Mouse (Mus musculus): ENCODE results near the gene Tmem200b.
A peak's percentile ranks its signal among the peaks of the same experiment; 100 is the strongest.

The Tmem200b gene

DNA sequence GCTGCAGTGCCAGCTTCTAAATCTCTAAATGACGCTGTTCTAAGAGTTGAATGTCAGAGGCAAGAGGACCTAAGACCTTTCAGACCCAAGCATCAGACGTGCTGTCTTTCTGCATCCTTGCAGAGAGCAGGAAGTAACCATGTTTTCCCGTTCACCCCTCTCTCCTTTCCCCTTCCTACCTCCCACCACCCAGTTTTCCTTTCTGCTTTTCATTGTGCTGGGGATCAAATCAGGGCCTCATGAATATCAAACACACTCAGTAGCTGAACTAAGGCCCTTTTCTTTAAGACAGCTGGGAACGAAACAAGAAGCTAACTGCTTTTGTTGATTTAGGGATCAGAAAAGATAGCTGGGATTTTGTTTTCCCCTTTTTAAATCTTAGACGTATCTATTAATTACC is 28.3 kb downstream of the Tmem200b start:
- no peak for DNase-seq (ENCODE audit: low read depth, low spot score)

DNA sequence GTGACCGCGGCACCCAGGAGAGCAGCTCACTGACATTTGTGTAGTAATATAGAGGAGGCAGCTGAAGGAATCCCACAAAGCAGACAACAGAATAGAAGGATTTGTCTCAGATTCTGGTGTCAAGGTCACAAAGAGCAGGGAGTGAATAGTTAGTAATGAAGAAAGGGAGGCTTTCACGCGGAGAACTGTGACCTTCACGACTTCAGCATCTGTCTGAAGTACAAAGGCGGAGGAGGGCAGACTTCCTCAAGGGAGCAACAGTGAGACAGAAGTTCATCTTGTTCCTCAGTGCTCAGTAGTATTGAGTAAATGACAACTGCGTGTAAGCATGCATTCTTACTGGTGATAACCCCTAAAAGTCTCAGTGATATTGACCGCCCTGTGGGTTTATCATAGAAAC is 29.1 kb downstream of the Tmem200b start:
- DNase-seq (ENCODE audit: low read depth, low spot score), result no peak

DNA sequence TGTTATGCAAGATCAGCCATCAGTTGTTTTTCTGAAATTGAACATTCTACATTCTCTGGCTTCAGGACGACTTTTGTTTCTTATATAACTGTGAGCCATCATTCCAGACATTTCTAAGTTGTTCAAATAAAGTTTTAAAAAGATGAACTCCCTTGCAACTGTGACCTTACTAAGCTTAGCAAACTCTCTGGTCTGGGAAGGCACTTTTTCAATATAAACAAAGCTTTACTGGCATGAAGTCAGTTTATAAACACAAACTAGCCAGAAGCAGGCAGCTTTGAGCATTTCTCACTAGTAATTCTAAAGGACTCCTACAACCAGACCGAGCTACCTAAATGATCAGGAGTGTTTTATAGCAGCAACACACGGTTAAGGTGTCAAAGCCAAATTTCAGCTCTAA is 35.6 kb downstream of the Tmem200b start:
- DNase-seq (ENCODE audit: low read depth, low spot score), result no peak

DNA sequence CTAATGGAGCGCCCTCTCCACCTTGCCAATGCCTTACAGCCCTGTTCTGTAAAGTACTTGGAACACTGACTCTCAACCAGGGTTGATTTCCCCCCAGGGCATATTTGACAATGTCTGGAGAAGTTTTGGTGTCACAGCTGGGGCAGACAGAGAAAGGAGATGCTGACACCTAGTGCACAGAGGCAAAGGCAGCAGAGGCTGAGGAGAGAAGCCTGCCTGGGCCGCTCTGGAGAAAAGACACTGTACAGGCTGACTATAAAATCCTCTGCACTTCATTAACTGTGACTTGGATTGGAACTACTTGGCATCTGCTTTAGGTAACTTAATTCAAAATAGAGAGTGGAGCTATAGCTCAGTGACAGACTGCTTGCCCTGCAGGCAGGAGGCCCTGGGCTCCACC is 47.3 kb downstream of the Tmem200b start:
- peak; percentile 13 for DNase-seq (ENCODE audit: low read depth, low spot score)

DNA sequence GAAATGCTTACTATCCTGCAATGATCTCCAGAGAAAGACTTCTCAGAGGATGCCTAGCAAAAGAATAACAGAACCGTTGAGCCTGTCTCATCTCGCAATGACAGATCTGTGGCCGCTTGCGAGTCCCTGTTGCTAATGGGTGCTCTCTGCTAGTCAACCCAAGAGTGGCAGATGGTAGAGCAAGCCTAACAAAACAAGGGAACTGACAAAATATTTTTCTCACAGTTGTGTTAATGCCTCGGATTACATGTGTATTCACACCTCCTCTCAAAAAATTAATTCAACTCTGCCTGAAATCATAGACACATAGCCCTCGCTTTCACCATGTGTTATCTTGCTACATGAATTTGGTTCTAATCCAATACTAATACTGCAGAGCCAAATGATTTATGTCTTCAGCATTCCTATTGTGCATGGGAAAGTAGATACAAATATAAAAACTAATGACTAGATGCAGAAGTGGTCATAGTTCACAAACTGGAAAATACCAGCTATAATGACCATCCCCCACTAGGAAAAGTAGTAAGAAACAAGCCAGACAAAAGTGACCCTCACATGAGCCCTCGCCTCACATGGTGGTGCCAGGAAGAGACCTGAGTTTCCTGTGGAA is 48.8 kb downstream of the Tmem200b start:
- DNase-seq (ENCODE audit: low read depth, low spot score), result no peak
